Mouse (Mus musculus) heart, adult 2 months (tissue): ENCODE measurements at regions not wholly inside any gene's neighbourhood (a gene's known extent, or its start where the extent isn't known, plus 50 kb on each side); places are given as distances from the start of the nearest gene placed in this dataset.

Source experiments
- DNase-seq, 2 experiments: peaks; one replicate each; pipeline ENCODE4 v3.0.0; 2021
- H3K27ac ChIP-seq: fragments of 200-600 bp; 2 replicates; pipeline ENCODE4 v1.8.1; 2022
- H3K27me3 ChIP-seq: fragments of 200-500 bp; 2 replicates; pipeline ENCODE4 v1.6.1; 2012; ENCODE audit warnings: mild to moderate bottlenecking, low read length, inconsistent platforms, mixed read lengths; ENCODE audit not compliant: control insufficient read depth, insufficient read depth
- H3K36me3 ChIP-seq: fragments of 200-500 bp; 2 replicates; pipeline ENCODE4 v1.6.1; 2012; ENCODE audit warnings: low read length, inconsistent platforms; ENCODE audit not compliant: control insufficient read depth, insufficient read depth
- H3K4me1 ChIP-seq: fragments of 200-500 bp; 2 replicates; pipeline ENCODE4 v1.6.1; 2011; ENCODE audit warnings: low read length; ENCODE audit not compliant: control insufficient read depth, insufficient read depth
- H3K4me3 ChIP-seq: fragments of 200-600 bp; 2 replicates; pipeline ENCODE4 v1.8.1; 2022
- H3K79me2 ChIP-seq: fragments of 200-500 bp; replicated peaks from 2 replicates; pipeline ENCODE4 v1.6.1; 2012; ENCODE audit warnings: mild to moderate bottlenecking, inconsistent platforms, low read length, moderate library complexity, mixed read lengths; ENCODE audit not compliant: control insufficient read depth, insufficient read depth
- H3K9ac ChIP-seq: fragments of 200-500 bp; 2 replicates; pipeline ENCODE4 v1.6.1; 2012; ENCODE audit warnings: low read depth, mild to moderate bottlenecking, control low read depth, inconsistent platforms, low read length, mixed read lengths
- CTCF ChIP-seq: fragments of 200-600 bp; IDR thresholded peaks from 2 replicates; pipeline ENCODE4 v1.8.1; 2022; ENCODE audit warnings: antibody characterized with exemption, mild to moderate bottlenecking, moderate library complexity
- EP300 ChIP-seq: fragments of 200-500 bp; IDR thresholded peaks from 2 replicates; pipeline ENCODE4 v1.6.1; 2011; ENCODE audit warnings: low read depth, low read length, control low read depth; ENCODE audit not compliant: insufficient read depth
- POLR2A ChIP-seq: fragments of 200-500 bp; IDR thresholded peaks from 2 replicates; pipeline ENCODE4 v1.6.1; 2011; ENCODE audit warnings: mild to moderate bottlenecking, low read depth, low read length, control low read depth; ENCODE audit not compliant: insufficient read depth
- WGBS: fragments of 180-500 bp; shearing (Covaris S2); methylation state at CpG from one replicate; pipeline ENCODE4 v1.1.7; 2018; 5-methylcytosine and 5-hydroxymethylcytosine counted together
- intact Hi-C: fragments of 180-260 bp; cut with DNase I; formaldehyde crosslinking; loops from one replicate; pipeline ENCODE4 v1.15.1; 2025

DNA sequence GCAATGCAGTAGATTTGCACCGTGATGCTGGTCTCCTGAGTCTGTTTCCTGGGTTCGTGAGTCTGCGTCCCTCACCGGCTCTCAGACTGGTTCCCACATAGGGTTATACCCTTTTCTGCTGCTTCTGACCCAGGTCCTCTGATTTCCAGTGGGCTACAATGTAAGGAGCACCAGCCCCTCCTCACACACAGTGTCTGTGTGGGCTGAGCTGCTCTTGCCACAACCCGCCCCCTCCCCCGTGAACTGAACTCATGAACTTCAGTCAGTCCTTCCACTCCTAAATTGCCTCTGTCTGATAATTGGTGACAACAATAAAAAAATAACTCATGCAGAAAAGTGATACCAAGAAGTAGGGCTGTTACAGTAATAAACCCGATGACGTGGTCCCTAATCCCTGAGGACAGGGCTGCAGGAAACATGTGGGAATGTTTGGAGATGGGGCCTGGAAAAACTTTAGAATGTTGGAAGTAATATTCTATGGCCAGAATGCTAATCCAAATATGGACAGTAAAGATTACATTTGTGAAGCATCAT lies 54.2 kb upstream of the Ankfn1 start:
- Histone ChIP-seq H3K79me2 (no peaks in the 10 kb centered on the region), H3K9ac (no peak overlapping the region), H3K27ac (no peak overlapping the region), H3K27me3 (no peaks in the 10 kb centered on the region), H3K4me3 (no peak overlapping the region), H3K4me1 (peaks cover 2% of the 10 kb centered on the region; the same call in 1 of the 2 replicates), H3K36me3 (no peaks in the 10 kb centered on the region)
- TF ChIP-seq POLR2A (no peak), EP300 (no peak), CTCF (no peak)
- 62% methylated on average over 8 of the region's 8 CpGs for WGBS
- DNase-seq = no peak
- intact Hi-C loops = no loop called here
